Mouse (Mus musculus): ENCODE data around the gene Smim13. TPM values are rescaled to one million over a fixed set of nuclear protein-coding genes. Genes with fewer than 3 reads are reported as not detected.

Gene Smim13
- polyA plus RNA-seq, 1 experiment = 9.9 TPM

DNA sequence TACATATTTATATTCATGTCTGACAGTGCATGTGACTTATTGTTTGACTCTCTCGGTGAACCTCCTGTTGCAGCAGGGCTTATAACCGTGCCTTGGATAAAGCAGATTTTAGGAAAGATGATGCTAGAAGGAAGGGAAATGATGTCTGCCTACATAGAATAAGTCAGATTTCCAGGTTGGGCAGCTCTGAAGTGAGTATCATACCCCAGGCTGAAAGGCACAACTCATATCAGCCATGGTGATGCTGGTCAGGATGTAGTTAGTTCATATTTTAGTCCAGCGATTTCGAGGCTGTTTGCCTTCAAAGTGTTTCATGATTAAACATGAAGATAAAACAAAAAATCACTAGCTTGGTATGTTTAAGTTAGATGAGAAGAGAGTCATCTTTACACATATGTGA is 75.7 kb downstream of the Smim13 start:
- Histone ChIP-seq H3K27me3 (ENCODE audit: control insufficient read depth, insufficient read depth, low read length) (no peaks in the 10 kb centered on the region), H3K4me1 (replicated peaks; ENCODE audit: control insufficient read depth, insufficient read depth, low read length) (no peaks in the 10 kb centered on the region; the same call in 1 of the 2 replicates), H3K4me3 (ENCODE audit: control insufficient read depth, insufficient read depth, low read length) (no peak overlapping the region), H3K36me3 (ENCODE audit: control insufficient read depth, insufficient read depth, low read length) (no peaks in the 10 kb centered on the region; the same call in 1 of the 2 replicates), H3K27ac (ENCODE audit: control insufficient read depth, insufficient read depth, low read length) (no peak overlapping the region)
- no peak for DNase-seq
- WGBS = 94% methylated on average over 4 of the region's 4 CpGs
- TF ChIP-seq POLR2A (IDR thresholded peaks at IDR 0.05; ENCODE audit: control insufficient read depth, extremely low read depth, insufficient read depth, low read length, poor library complexity) (no peak), CTCF (IDR thresholded peaks at IDR 0.05; ENCODE audit: borderline replicate concordance, control insufficient read depth, extremely low read depth, insufficient read depth, low read length, poor library complexity) (no peak)

DNA sequence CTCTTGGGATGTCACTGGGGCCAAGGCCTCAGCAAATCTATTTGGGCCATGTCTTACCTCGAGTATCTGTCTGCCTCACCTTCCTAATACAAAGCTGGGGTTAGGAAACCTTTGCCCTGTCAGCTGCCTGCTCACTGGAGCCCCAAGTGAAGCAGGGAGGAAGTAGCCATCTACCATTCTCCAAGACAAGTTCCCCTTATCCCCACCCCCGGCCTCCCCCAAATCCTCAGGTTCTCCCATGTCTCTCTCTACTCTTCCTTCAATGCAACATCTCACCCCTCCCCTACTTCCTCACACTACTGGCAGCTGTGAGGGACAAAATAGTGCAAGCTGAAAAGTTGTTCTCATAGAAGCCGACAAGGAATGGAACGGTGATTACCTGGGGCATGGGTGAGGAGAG is 76.5 kb downstream of the Smim13 start:
- 87% methylated on average over 4 of the region's 4 CpGs for WGBS
- no peaks in the 10 kb centered on the region; the same call in 1 of the 2 replicates for H3K36me3 ChIP-seq (ENCODE audit: control insufficient read depth, insufficient read depth, low read length)
- H3K27me3 ChIP-seq (ENCODE audit: control insufficient read depth, insufficient read depth, low read length) = no peaks in the 10 kb centered on the region
- H3K27ac ChIP-seq (ENCODE audit: control insufficient read depth, insufficient read depth, low read length) = no peak overlapping the region
- TF ChIP-seq POLR2A (IDR thresholded peaks at IDR 0.05; ENCODE audit: control insufficient read depth, extremely low read depth, insufficient read depth, low read length, poor library complexity) (no peak), CTCF (IDR thresholded peaks at IDR 0.05; ENCODE audit: borderline replicate concordance, control insufficient read depth, extremely low read depth, insufficient read depth, low read length, poor library complexity) (no peak)
- no peaks in the 10 kb centered on the region; the same call in 1 of the 2 replicates for H3K4me1 ChIP-seq (replicated peaks; ENCODE audit: control insufficient read depth, insufficient read depth, low read length)
- no peak overlapping the region for H3K4me3 ChIP-seq (ENCODE audit: control insufficient read depth, insufficient read depth, low read length)
- DNase-seq = no peak

Other genes with a start within 250 kb of the Smim13 start
- gene Pak1ip1, start 248.8 kb upstream of the Smim13 start, polyA plus RNA-seq (2012; rRNA removed) = 56.6 and 60.2 TPM in 2 replicates
- 126 and 138 TPM in 2 replicates for gene Tmem14c, start 233.6 kb upstream of the Smim13 start, polyA plus RNA-seq (2012; rRNA removed)
- gene Mak, start 170.1 kb upstream of the Smim13 start, polyA plus RNA-seq (2012; rRNA removed) = 0.10 and 0.13 TPM in 2 replicates
- 0.08 and 0.23 TPM in 2 replicates for gene Gcm2, start 138.8 kb upstream of the Smim13 start, polyA plus RNA-seq (2012; rRNA removed)
- gene Sycp2l, start 135.5 kb upstream of the Smim13 start, polyA plus RNA-seq (2012; rRNA removed) = 0.03 and 0.05 TPM in 2 replicates
- gene Elovl2, start 29.4 kb upstream of the Smim13 start, polyA plus RNA-seq (2012; rRNA removed) = 0.16 and 0.31 TPM in 2 replicates
- not detected in 2 replicates for gene Gm17364, start 24.1 kb downstream of the Smim13 start, polyA plus RNA-seq (2012; rRNA removed)
- 39.4 and 41.0 TPM in 2 replicates for gene Nedd9, start 237.5 kb downstream of the Smim13 start, polyA plus RNA-seq (2012; rRNA removed)